Mouse (Mus musculus): Measurements from ENCODE around the gene Narfl. TPM values are rescaled to one million over a fixed set of nuclear protein-coding genes. Genes with fewer than 3 reads are reported as not detected.
"Not testable (repeated sequence)": the region's sequence is repeated elsewhere in the genome, so short reads cannot be mapped to it uniquely, and the experiment has no call there.

The Narfl gene
- 26.7 and 27.2 TPM in 2 replicates for polyA plus RNA-seq (2015; fragmentation: Nextera tagmentation; extraction: Ambion mirVana)

- Histone ChIP-seq H3K4me3 (peak within 1 kb of the TSS; percentile 74), H3K4me2 (peak within 1 kb of the TSS; percentile 58), H3K9ac (peak within 1 kb of the TSS; percentile 80), H3K9me3 (no peaks in the 10 kb centered on the region), H3K4me1 (peaks cover 12% of the 10 kb centered on the region), H3K36me3 (peaks cover 16% of the 10 kb centered on the region), H3K27ac (no peak within 1 kb of the TSS), H3K27me3 (no peaks in the 10 kb centered on the region; the same call in 1 of the 2 replicates)
- WGBS, result under 1% methylated on average over 37 of the region's 37 CpGs
- ATAC-seq (ENCODE audit: insufficient number of reproducible peaks, low FRiP score, low TSS enrichment, low read depth), result peak; percentile 72
Measured at GRCm38 (mm10) chr17:25773549-25774120, at the start of gene Narfl. TSS of gene Narfl (plus strand) at chr17:25773776.

- peaks cover 54% of the 10 kb centered on the region for H3K36me3 ChIP-seq
- no peak overlapping the region for H3K9ac ChIP-seq
- no peak overlapping the region for H3K4me3 ChIP-seq
- H3K27ac ChIP-seq, result no peak overlapping the region
- H3K4me1 ChIP-seq, result peaks cover 24% of the 10 kb centered on the region
- no peaks in the 10 kb centered on the region for H3K9me3 ChIP-seq
- WGBS, result 75% methylated on average over 7 of the region's 7 CpGs
- ATAC-seq (ENCODE audit: insufficient number of reproducible peaks, low FRiP score, low TSS enrichment, low read depth), result no peak
- no peak overlapping the region for H3K4me2 ChIP-seq
- no peaks in the 10 kb centered on the region for H3K27me3 ChIP-seq
Measured at GRCm38 (mm10) chr17:25723919-25724318, 49.7 kb upstream of the Narfl start.

GRCm38 (mm10) chr17:25725264-25725663, 48.3 kb upstream of the Narfl start:
- H3K9ac ChIP-seq, result no peak overlapping the region
- no peak overlapping the region for H3K27ac ChIP-seq
- ATAC-seq (ENCODE audit: insufficient number of reproducible peaks, low FRiP score, low TSS enrichment, low read depth), result no peak
- H3K4me3 ChIP-seq, result no peak overlapping the region
- WGBS, result 86% methylated on average over 6 of the region's 6 CpGs
- H3K9me3 ChIP-seq, result no peaks in the 10 kb centered on the region
- peaks cover 27% of the 10 kb centered on the region for H3K4me1 ChIP-seq
- peaks cover 51% of the 10 kb centered on the region for H3K36me3 ChIP-seq
- H3K27me3 ChIP-seq, result no peaks in the 10 kb centered on the region
- H3K4me2 ChIP-seq, result no peak overlapping the region

GRCm38 (mm10) chr17:25727265-25728008, 46.1 kb upstream of the Narfl start, which contains the start of the genes Chtf18 and Rpusd1:
TSS of gene Chtf18 (minus strand) at chr17:25727419.
TSS of gene Rpusd1 (plus strand) at chr17:25727670.
- Histone ChIP-seq H3K9me3 (no peaks in the 10 kb centered on the region), H3K4me2 (peak within 1 kb of the TSS; percentile 95), H3K27ac (0 out of 2 replicates have a peak within 1 kb of the TSS, but pooled peaks have one; percentile 33), H3K36me3 (peaks cover 43% of the 10 kb centered on the region), H3K27me3 (no peaks in the 10 kb centered on the region), H3K9ac (peak within 1 kb of the TSS; percentile 76), H3K4me1 (peaks cover 27% of the 10 kb centered on the region), H3K4me3 (peak within 1 kb of the TSS; percentile 62)
- WGBS, result 1% methylated on average over 37 of the region's 37 CpGs
- ATAC-seq (ENCODE audit: insufficient number of reproducible peaks, low FRiP score, low TSS enrichment, low read depth), result peak; percentile 99

GRCm38 (mm10) chr17:25728009-25728270, 45.6 kb upstream of the Narfl start:
- Histone ChIP-seq H3K4me3 (peak overlapping the region; percentile 62), H3K27me3 (no peaks in the 10 kb centered on the region), H3K9me3 (no peaks in the 10 kb centered on the region), H3K4me2 (peak overlapping the region; percentile 95), H3K9ac (peak overlapping the region; percentile 76), H3K4me1 (peaks cover 27% of the 10 kb centered on the region), H3K27ac (0 out of 2 replicates have a peak overlapping the region, but pooled peaks have one; percentile 33), H3K36me3 (peaks cover 38% of the 10 kb centered on the region)
- WGBS, result 19% methylated on average over 4 of the region's 4 CpGs
- ATAC-seq (ENCODE audit: insufficient number of reproducible peaks, low FRiP score, low TSS enrichment, low read depth), result no peak

GRCm38 (mm10) chr17:25732082-25732481, 41.5 kb upstream of the Narfl start:
- ATAC-seq (ENCODE audit: insufficient number of reproducible peaks, low FRiP score, low TSS enrichment, low read depth), result no peak

GRCm38 (mm10) chr17:25735246-25735645, 38.3 kb upstream of the Narfl start:
- WGBS, result 73% methylated on average over 5 of the region's 5 CpGs
- Histone ChIP-seq H3K4me2 (no peak overlapping the region), H3K4me3 (no peak overlapping the region), H3K4me1 (0 out of 2 replicates have a peak, but pooled peaks cover 4% of the 10 kb centered on the region), H3K27me3 (peaks cover 3% of the 10 kb centered on the region; the same call in 1 of the 2 replicates), H3K9me3 (no peaks in the 10 kb centered on the region), H3K9ac (no peak overlapping the region), H3K27ac (no peak overlapping the region), H3K36me3 (peaks cover 10% of the 10 kb centered on the region)
- no peak for ATAC-seq (ENCODE audit: insufficient number of reproducible peaks, low FRiP score, low TSS enrichment, low read depth)

More at GRCm38 (mm10) chr17:25732082-25732481, 41.5 kb upstream of the Narfl start:
- H3K27me3 ChIP-seq, result no peaks in the 10 kb centered on the region
- H3K27ac ChIP-seq, result no peak overlapping the region
- H3K4me2 ChIP-seq, result no peak overlapping the region
- no peak overlapping the region for H3K4me3 ChIP-seq
- H3K9ac ChIP-seq, result no peak overlapping the region
- peaks cover 24% of the 10 kb centered on the region for H3K36me3 ChIP-seq
- WGBS, result 27% methylated on average over 2 of the region's 2 CpGs
- peaks cover 18% of the 10 kb centered on the region for H3K4me1 ChIP-seq
- no peaks in the 10 kb centered on the region for H3K9me3 ChIP-seq

- Histone ChIP-seq H3K4me2 (no peak within 1 kb of the TSS), H3K27ac (no peak within 1 kb of the TSS), H3K9me3 (no peaks in the 10 kb centered on the region), H3K9ac (no peak within 1 kb of the TSS), H3K36me3 (peaks cover 5% of the 10 kb centered on the region), H3K27me3 (peaks cover 3% of the 10 kb centered on the region; the same call in 1 of the 2 replicates), H3K4me1 (0 out of 2 replicates have a peak, but pooled peaks cover 4% of the 10 kb centered on the region), H3K4me3 (no peak within 1 kb of the TSS)
- 75% methylated on average over 3 of the region's 3 CpGs for WGBS
- no peak for ATAC-seq (ENCODE audit: insufficient number of reproducible peaks, low FRiP score, low TSS enrichment, low read depth)
Measured at GRCm38 (mm10) chr17:25735745-25736144, 37.8 kb upstream of the Narfl start, which contains the start of gene Mslnl. TSS of gene Mslnl (plus strand) at chr17:25736042.

- Histone ChIP-seq H3K27ac (no peak overlapping the region), H3K4me3 (no peak overlapping the region), H3K36me3 (no peaks in the 10 kb centered on the region), H3K4me2 (no peak overlapping the region), H3K27me3 (peaks cover 3% of the 10 kb centered on the region; the same call in 1 of the 2 replicates), H3K9me3 (no peaks in the 10 kb centered on the region), H3K4me1 (0 out of 2 replicates have a peak, but pooled peaks cover 4% of the 10 kb centered on the region), H3K9ac (no peak overlapping the region)
- no peak for ATAC-seq (ENCODE audit: insufficient number of reproducible peaks, low FRiP score, low TSS enrichment, low read depth)
- 78% methylated on average over 7 of the region's 7 CpGs for WGBS
Measured at GRCm38 (mm10) chr17:25738861-25739260, 34.7 kb upstream of the Narfl start.

- H3K36me3 ChIP-seq; H3K4me1 ChIP-seq; H3K4me2 ChIP-seq; ATAC-seq (ENCODE audit: insufficient number of reproducible peaks, low FRiP score, low TSS enrichment, low read depth); H3K9me3 ChIP-seq; H3K9ac ChIP-seq; H3K27me3 ChIP-seq; H3K4me3 ChIP-seq; H3K27ac ChIP-seq: not testable (repeated sequence)
- WGBS, result 74% methylated on average over 12 of the region's 12 CpGs
Measured at GRCm38 (mm10) chr17:25741471-25741870, 32.1 kb upstream of the Narfl start.

GRCm38 (mm10) chr17:25743831-25744230, 29.7 kb upstream of the Narfl start:
- no peak overlapping the region for H3K27ac ChIP-seq
- no peak overlapping the region for H3K9ac ChIP-seq
- no peak overlapping the region for H3K4me3 ChIP-seq
- H3K4me2 ChIP-seq, result no peak overlapping the region
- no peaks in the 10 kb centered on the region for H3K9me3 ChIP-seq
- WGBS, result 87% methylated on average over 9 of the region's 9 CpGs
- ATAC-seq (ENCODE audit: insufficient number of reproducible peaks, low FRiP score, low TSS enrichment, low read depth), result no peak
- peaks cover 2% of the 10 kb centered on the region; the same call in 1 of the 2 replicates for H3K27me3 ChIP-seq
- H3K36me3 ChIP-seq, result no peaks in the 10 kb centered on the region
- no peaks in the 10 kb centered on the region for H3K4me1 ChIP-seq

GRCm38 (mm10) chr17:25744311-25744710, 29.3 kb upstream of the Narfl start:
- Histone ChIP-seq H3K9me3 (no peaks in the 10 kb centered on the region), H3K36me3 (no peaks in the 10 kb centered on the region), H3K4me1 (no peaks in the 10 kb centered on the region), H3K4me3 (no peak overlapping the region), H3K27ac (no peak overlapping the region), H3K9ac (no peak overlapping the region), H3K4me2 (no peak overlapping the region), H3K27me3 (no peaks in the 10 kb centered on the region)
- no peak for ATAC-seq (ENCODE audit: insufficient number of reproducible peaks, low FRiP score, low TSS enrichment, low read depth)
- 76% methylated on average over 10 of the region's 10 CpGs for WGBS

Data from limb, embryonic 15.5 days (tissue).